Mouse (Mus musculus): ENCODE data around the gene Plekha1.

DNA sequence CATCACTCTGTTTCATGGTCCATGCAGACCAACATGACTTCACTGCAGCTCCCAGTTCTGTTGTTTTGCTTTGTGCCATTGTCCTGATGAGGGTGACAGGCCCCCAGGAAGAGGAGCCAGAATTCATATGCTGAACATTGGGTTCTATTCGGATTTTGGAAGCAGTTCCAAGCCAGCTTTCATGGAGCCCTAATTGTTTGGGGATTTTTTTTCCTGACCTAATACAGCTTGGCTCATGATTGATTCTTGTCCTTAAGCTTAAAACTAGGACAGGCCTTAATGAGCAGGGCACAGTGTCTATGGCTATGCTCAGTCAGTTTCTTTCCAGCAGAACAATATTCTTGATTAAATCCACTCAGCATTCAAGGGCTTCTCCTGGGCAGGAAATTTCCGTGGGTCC is 52.7 kb downstream of the Plekha1 start:
- TF ChIP-seq CTCF (IDR thresholded peaks at IDR 0.05; ENCODE audit: insufficient read depth, low read depth, low read length) (no peak), POLR2A (IDR thresholded peaks at IDR 0.05; ENCODE audit: insufficient read depth, low read depth, low read length) (no peak)

All from olfactory bulb, adult 2 months (tissue).